Mouse (Mus musculus) retina, adult 2 months (tissue): Measurements from ENCODE around the gene BC016579.
A peak's percentile ranks its signal among the peaks of the same experiment; 100 is the strongest.

ENCODE experiments used
- DNase-seq: peaks from one replicate; pipeline ENCODE4 v3.0.0-alpha.2; 2012; ENCODE audit warnings: low read depth, low spot score

The BC016579 gene

GRCm38 (mm10) chr16:45643944-45644343 is 9.9 kb downstream of the BC016579 start:
- no peak for DNase-seq

GRCm38 (mm10) chr16:45641301-45641700 is 12.6 kb downstream of the BC016579 start:
- no peak for DNase-seq

DNA sequence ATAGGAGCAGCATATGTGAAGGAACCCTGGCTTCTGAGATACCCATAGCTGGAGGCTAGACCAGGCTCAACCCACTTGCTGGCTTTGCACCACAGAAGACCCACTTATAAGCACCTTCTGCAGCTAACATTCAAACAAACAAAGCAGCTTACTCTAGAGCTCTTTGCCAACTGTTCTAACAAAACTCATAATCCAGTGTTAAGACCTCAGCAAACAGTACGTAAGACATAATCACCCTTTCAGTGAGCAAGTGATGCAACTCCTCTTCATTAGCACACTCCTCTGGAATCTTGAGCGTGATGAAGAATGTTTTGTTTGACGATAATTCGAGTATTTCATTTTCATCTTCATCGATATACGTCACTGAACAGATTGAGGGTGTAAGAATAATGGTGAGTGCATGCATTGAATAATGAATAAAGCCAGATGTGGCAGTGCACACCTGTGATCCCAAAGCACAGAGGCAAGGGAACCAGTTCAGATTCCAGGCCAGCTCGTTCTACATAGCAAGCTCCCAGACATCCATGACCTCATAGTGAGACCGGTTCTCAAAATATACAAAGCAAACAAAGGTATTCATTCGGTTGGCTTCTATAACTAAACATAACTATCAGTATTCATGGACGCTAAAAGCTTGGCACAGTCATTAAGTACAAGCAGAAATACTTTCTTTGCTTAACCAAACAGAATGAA is 13.7 kb downstream of the BC016579 start:
- DNase-seq, result no peak

DNA sequence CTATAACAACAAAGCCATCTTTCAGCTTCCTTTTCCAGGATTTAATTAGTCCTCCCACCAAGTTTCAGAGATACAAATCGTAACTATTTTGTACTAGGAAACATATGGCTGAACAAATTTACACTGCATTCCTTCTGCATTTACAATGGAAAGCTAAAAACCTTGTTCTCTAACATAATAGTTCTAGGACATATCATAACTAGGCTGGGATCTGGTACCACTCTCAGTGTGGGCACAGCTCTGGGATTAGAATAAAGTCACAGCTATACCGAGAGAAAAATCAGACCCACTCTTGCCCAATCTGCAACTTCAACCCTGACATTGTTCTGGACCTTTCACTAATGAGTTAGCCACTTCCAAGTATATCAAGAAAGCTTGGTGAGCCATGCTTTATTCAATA is 18.0 kb downstream of the BC016579 start:
- no peak for DNase-seq

DNA sequence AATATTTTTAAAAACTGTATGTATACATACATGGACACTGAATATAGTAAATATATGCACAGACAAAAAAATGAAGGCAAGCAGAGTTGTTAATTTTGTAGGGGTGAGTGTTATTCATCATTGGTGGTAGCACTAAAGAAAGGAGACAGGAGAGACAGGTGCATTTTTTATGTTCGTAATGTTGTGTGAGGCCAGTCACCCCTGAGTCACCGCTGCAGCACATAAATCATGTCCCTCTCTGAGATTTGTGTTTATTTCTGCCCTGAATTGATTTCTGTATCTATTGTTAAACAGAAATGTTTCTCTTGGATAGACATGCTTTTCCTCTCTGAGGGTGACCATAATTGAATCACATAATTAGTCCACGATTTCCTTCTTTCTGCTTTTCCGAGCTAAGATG is 21.4 kb downstream of the BC016579 start:
- DNase-seq, result no peak

GRCm38 (mm10) chr16:45630347-45630960 is 23.4 kb downstream of the BC016579 start:
- DNase-seq, result peak; percentile 25

DNA sequence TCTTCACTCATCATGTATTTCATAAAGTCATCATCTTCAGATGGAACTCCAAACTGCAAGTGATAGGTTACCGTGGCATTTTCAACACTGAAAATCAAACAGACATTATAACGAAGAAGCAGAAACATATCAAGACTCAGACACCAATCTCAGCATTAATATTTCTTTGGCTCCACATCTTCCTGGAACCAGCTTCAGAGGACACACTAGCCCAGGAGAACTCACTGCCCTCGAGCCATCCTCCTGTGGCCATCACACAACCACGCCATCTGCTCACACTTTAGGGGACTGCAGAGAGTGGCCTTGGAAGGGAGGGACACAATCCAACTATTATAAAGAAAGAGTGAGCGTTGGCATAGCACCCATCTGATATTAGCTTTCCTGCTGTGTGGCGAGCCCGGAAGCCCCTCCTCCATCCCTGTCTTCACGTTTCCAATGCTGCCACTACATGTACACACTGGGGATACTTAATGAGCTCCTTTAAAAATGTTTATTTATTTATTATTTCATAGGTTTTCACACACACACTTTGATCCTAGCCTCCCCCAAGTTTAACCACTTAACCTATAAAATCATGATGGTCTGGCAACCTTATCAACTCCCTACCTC is 24.3 kb downstream of the BC016579 start:
- no peak for DNase-seq

DNA sequence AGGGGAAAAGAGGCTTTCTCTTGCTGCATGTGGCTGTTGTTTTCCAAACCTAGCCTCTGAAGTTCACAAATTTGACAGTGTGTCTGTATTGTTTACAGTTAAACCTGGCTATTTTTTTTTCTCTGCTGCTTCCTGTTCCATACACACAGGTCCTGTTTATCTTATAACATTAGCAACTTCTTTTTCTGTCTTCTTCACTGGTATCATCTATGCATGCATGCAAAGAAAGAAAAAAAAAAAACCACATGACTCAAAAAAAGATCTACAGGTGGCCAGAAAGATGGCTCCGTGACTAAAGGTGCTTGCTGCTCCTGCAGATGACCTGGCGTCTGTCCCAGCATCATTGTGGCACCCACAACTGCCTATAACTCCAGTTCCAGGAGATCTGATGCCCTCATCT is 28.5 kb downstream of the BC016579 start:
- no peak for DNase-seq

DNA sequence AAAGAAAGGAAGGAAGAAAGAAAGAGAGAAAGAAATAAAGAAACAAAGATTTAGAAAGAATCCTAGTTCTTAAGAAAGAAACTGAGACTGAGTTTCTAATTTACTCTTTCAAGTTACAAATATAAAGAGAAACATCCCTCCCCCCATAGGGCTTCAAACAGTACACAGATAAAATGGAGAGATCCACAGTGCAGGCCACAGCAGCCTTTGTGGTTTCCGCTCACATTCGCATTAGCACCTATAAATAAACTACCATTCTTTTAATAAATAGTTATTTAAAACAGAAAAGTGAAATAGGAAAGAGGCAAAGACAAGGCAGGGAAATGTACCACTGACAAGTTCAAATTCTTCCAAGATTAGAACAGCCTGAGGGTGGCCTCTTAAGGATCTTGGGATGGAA is 29.1 kb downstream of the BC016579 start:
- DNase-seq, result no peak

GRCm38 (mm10) chr16:45623230-45623629 is 30.6 kb downstream of the BC016579 start:
- no peak for DNase-seq

DNA sequence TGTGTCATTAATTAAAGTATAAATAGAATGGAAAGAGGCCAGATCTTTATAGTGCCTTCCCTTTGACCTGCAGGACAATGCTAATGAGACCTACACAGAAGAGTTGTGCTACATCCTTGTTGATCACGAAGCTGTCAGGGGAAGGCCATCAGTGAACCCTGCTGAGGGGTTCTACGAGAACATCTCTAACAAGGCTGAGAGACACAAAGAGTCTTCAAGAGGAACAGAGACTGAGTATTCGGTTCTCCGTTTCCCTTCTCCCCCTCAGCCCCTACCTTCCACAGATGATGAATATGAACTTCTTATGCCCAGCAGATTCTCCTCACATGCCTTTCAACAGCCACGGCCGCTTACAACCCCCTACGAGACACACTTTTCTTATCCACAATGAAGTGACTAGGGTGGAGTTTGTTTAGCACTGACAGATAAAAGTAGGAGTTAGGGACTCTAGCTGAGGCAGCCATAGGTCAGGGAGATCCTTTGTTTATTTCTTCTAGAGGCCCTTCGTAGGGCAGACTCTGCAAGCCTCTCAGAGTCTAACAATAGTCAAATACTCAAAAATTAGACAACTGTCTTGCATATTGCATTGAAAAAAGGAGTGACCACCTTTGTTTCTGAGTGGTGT is 34.0 kb downstream of the BC016579 start:
- DNase-seq, result no peak

GRCm38 (mm10) chr16:45615944-45616343 is 37.9 kb downstream of the BC016579 start:
- no peak for DNase-seq

GRCm38 (mm10) chr16:45613247-45613646 is 40.6 kb downstream of the BC016579 start:
- no peak for DNase-seq

GRCm38 (mm10) chr16:45610267-45610666 is 43.6 kb downstream of the BC016579 start, which contains the start of gene Gcsam:
Gene Gcsam (plus strand): TSS chr16:45610380.
- DNase-seq, result no peak

DNA sequence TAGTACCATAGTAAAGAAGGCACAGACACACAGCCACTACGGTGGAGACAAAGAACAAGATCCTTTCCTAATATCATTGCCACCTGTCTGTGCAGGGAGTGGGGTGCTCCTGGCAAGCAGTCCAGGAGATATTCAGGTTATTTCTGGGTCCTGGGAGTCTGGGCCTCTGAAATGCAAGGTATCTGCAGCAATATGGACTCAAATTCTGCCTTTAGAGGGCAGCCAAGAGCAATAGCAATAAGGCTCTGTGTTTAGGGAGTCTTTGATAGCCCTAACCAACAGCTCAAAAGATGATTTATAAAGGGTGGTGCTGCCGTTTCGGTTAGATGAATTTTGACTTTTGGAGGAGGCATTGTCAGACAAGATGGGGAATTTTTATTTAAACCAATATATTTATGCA is 44.6 kb downstream of the BC016579 start:
- no peak for DNase-seq

DNA sequence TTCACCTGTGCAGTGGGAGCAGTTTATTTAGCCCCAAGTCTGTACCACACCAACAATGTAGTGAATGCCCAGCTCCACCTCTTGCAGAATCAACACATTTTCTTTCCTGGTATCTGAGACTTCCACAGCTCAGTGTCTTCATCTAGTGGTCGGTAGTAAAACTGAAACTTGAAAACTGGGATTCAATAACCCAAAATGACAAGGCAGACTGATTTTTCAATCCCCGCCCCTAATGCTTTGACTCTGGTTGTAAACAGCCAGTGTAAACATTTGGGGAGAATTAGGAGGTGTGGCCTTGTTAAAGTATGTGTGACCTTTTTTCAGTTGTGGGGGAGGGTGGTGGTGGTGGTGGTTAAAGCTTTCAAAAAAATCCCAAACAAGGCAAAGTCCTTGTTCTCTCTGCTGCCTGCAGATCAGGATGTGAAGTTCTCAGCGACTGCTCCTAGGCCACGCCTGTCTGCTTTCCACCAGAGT is 45.4 kb downstream of the BC016579 start:
- DNase-seq, result no peak

DNA sequence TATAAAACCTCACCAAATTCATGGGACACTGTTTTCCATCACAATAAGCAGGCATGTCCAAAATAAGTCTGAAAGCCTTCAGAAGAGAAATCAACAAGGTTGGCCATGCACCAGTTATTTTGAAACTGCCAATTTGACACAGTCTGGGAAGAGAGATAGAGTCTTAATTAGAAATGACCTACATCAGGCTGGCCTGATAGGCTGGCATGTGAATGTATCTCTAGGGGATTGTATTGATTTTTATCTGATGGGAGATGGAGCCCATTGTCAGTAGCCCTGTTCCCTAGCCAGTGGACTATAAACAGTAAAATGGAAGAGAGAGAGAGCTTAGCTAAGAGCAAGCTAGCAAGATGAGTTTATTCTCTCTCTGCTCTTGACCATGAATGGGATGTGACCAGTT is 58.4 kb downstream of the BC016579 start:
- DNase-seq, result no peak

GRCm38 (mm10) chr16:45593656-45594055 is 60.2 kb downstream of the BC016579 start:
- no peak for DNase-seq

DNA sequence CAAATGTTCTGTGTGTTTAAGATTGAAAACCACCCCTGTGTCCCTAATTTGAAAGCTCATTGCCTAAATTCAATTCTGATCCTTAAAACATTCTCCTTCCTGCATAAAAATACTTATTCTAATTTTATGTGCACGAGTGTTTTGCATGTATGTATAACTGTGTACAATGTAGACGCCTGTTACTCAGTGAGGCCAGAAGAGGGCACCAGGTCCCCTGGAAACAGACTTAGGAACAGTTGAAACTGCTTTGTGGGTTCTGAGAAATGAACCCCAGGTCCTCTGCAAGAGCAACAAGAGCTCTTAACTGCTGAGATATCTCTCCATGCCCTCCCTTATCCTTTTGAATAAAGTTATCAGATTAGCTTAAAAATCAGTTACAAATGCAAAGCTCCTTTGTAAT is 71.4 kb downstream of the BC016579 start:
- no peak for DNase-seq

- no peak for DNase-seq
Measured at GRCm38 (mm10) chr16:45579883-45580282, 74.0 kb downstream of the BC016579 start.
